9 mouse cellular contexts compared by ENCODE assay signal in genomic region chr4:141238492-141239387, GRCm38 (mm10). TPM values are rescaled to one million over a fixed set of nuclear protein-coding genes. Genes with fewer than 3 reads are reported as not detected.
DNase-seq lines count a peak whose midpoint lies in the region; ATAC-seq and TF ChIP-seq lines count a peak whose summit lies in the region.
"Had no signal": no experiment of that assay in that cellular context is flagged by ENCODE, and none has a peak within 500 bp of the region (broad histone marks: within the 10 kb centered on the region; RNA-seq: fewer than 3 reads in every experiment).

No protein-coding gene starts in this region.

- ATAC-seq in embryonic facial prominence, embryonic 12.5 days (ENCODE audit: insufficient number of reproducible peaks, insufficient read depth, low FRiP score, low TSS enrichment), result no peak
- no peak for ATAC-seq in intestine, embryonic 14.5 days (replicated peaks; ENCODE audit: low FRiP score, low TSS enrichment, low read depth)
- ATAC-seq in neural tube, embryonic 13.5 days (ENCODE audit: low read depth), result peak; percentile 7; the same call in 1 of the 2 replicates

- H3K27ac ChIP-seq in left cerebral cortex, adult 2 months, result no peak overlapping the region
- H3K27ac ChIP-seq in embryonic facial prominence, embryonic 12.5 days, result no peak overlapping the region
- H3K27ac ChIP-seq in intestine, embryonic 14.5 days (ENCODE audit: low read depth), result no peak overlapping the region
- H3K27ac ChIP-seq in neural tube, embryonic 13.5 days (replicated peaks), result no peak overlapping the region
- H3K27ac ChIP-seq: macrophage had no signal

- intact Hi-C loops in left cerebral cortex, adult 2 months (cut with DNase I), result no loop called here

- peaks cover 29% of the 10 kb centered on the region for H3K4me1 ChIP-seq in embryonic facial prominence, embryonic 12.5 days
- peaks cover 29% of the 10 kb centered on the region for H3K4me1 ChIP-seq in intestine, embryonic 14.5 days (replicated peaks; ENCODE audit: control insufficient read depth, insufficient read depth, low read length)
- H3K4me1 ChIP-seq in neural tube, embryonic 13.5 days (replicated peaks), result peaks cover 50% of the 10 kb centered on the region

- H3K9me3 ChIP-seq in embryonic facial prominence, embryonic 12.5 days, result no peaks in the 10 kb centered on the region
- H3K9me3 ChIP-seq in intestine, embryonic 14.5 days (ENCODE audit: control insufficient read depth, low read length), result no peaks in the 10 kb centered on the region
- H3K9me3 ChIP-seq in neural tube, embryonic 13.5 days, result no peaks in the 10 kb centered on the region

- H3K27me3 ChIP-seq in embryonic facial prominence, embryonic 12.5 days, result peaks cover 63% of the 10 kb centered on the region
- peaks cover 41% of the 10 kb centered on the region for H3K27me3 ChIP-seq in intestine, embryonic 14.5 days (replicated peaks; ENCODE audit: control insufficient read depth, insufficient read depth, low read length)
- peaks cover 74% of the 10 kb centered on the region for H3K27me3 ChIP-seq in neural tube, embryonic 13.5 days

- no peaks in the 10 kb centered on the region for H3K36me3 ChIP-seq in embryonic facial prominence, embryonic 12.5 days
- no peaks in the 10 kb centered on the region for H3K36me3 ChIP-seq in intestine, embryonic 14.5 days (ENCODE audit: control insufficient read depth, insufficient read depth, low read length)
- no peaks in the 10 kb centered on the region for H3K36me3 ChIP-seq in neural tube, embryonic 13.5 days

- no peak for TF ChIP-seq CTCF in left cerebral cortex, adult 2 months (IDR thresholded peaks at IDR 0.05)

- H3K4me2 ChIP-seq in embryonic facial prominence, embryonic 12.5 days (replicated peaks), result peak overlapping the region; percentile 71
- peak overlapping the region; percentile 78 for H3K4me2 ChIP-seq in intestine, embryonic 14.5 days (ENCODE audit: low read length)
- H3K4me2 ChIP-seq in neural tube, embryonic 13.5 days, result peak overlapping the region; percentile 64

- H3K9ac ChIP-seq in embryonic facial prominence, embryonic 12.5 days, result peak overlapping the region; percentile 27; the same call in 1 of the 2 replicates
- H3K9ac ChIP-seq in intestine, embryonic 14.5 days (ENCODE audit: low read length), result peak overlapping the region; percentile 37; the same call in 1 of the 2 replicates
- peak overlapping the region; percentile 58 for H3K9ac ChIP-seq in neural tube, embryonic 13.5 days

- no peak for DNase-seq in left cerebral cortex, adult 2 months (ENCODE audit: extremely low spot score in 1 of 2, low spot score in 2 of 2)
- no peak for DNase-seq in left cerebral cortex, adult 9 months (ENCODE audit: low spot score in 2 of 2)
- no peak for DNase-seq in intestine, embryonic 14.5 days (ENCODE audit: low spot score)
- DNase-seq in frontal cortex, postnatal 36 days (ENCODE audit: low spot score in 2 of 2), result no peak
- DNase-seq in kidney, adult 11 months, result no peak
- no peak for DNase-seq in thymus, postnatal 4 days

- 6% methylated on average over 20 of the region's 20 CpGs for WGBS in embryonic facial prominence, embryonic 12.5 days
- WGBS in intestine, embryonic 14.5 days, result 5% methylated on average over 20 of the region's 20 CpGs
- 5% methylated on average over 20 of the region's 20 CpGs for WGBS in neural tube, embryonic 13.5 days

- peak overlapping the region; percentile 32 for H3K4me3 ChIP-seq in left cerebral cortex, adult 2 months
- peak overlapping the region; percentile 39 for H3K4me3 ChIP-seq in embryonic facial prominence, embryonic 12.5 days
- peak overlapping the region; percentile 38 for H3K4me3 ChIP-seq in intestine, embryonic 14.5 days (ENCODE audit: low read depth, low read length)
- H3K4me3 ChIP-seq in neural tube, embryonic 13.5 days, result peak overlapping the region; percentile 36

RNA-seq across cellular contexts. Expression of gene Arhgef19, which starts 0.6 kb away (rescaled TPM):
- 10 to 100 TPM; 17.1 to 18.2 TPM for total RNA-seq in left cerebral cortex, adult 2 months (2021)
- 17.0 and 19.2 TPM in 2 replicates for polyA plus RNA-seq in embryonic facial prominence, embryonic 12.5 days (2016; fragmentation: Nextera tagmentation; extraction: Ambion mirVana)
- polyA plus RNA-seq in intestine, embryonic 14.5 days (2014; fragmentation: Nextera tagmentation; extraction: Ambion mirVana), result 14.2 and 15.8 TPM in 2 replicates
- polyA plus RNA-seq in neural tube, embryonic 13.5 days (2015; fragmentation: Nextera tagmentation; extraction: Ambion mirVana), result 2.1 and 2.2 TPM in 2 replicates
- polyA plus RNA-seq: macrophage had no signal

RNA-seq across cellular contexts. Expression of gene Rsg1, which starts 25.0 kb away (rescaled TPM):
- total RNA-seq in left cerebral cortex, adult 2 months (2021), result 1 to 10 TPM; 2.7 to 4.4 TPM
- polyA plus RNA-seq in embryonic facial prominence, embryonic 12.5 days (2016; fragmentation: Nextera tagmentation; extraction: Ambion mirVana), result 7.6 and 8.6 TPM in 2 replicates
- polyA plus RNA-seq in intestine, embryonic 14.5 days (2014; fragmentation: Nextera tagmentation; extraction: Ambion mirVana), result 4.6 and 4.9 TPM in 2 replicates
- 6.4 and 7.0 TPM in 2 replicates for polyA plus RNA-seq in neural tube, embryonic 13.5 days (2015; fragmentation: Nextera tagmentation; extraction: Ambion mirVana)
- polyA plus RNA-seq: macrophage had no signal
